Mouse (Mus musculus) cerebellum, adult 9-11 months (tissue): ENCODE results near the gene Olfr153.
"Not testable (repeated sequence)": the region's sequence is repeated elsewhere in the genome, so short reads cannot be mapped to it uniquely, and the experiment has no call there.

Experiments used
- DNase-seq: peaks from one replicate; pipeline ENCODE4 v3.0.0; 2022

The Olfr153 gene

DNA sequence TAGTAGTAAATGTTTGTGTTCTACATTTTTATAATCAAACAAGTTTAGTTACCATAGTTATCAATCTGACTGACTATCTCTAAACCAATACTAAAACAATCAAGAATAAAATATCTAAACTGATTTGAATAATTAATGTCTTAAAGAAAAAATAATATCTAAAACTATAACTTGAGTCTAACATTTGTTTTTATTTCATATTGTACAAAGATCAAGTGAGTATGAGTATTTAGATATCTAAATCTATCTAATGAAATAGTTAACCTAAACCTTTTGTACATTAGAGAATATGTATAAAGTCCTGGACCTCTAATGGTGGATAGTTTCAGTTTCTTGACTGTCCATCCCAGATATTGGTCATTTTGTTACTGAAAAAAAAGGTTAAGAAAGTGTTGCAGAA, at the start of gene Olfr153:
Gene Olfr153 (plus strand): TSS at position 301 of the 400 bp plus-strand sequence.
- DNase-seq: no peak

DNA sequence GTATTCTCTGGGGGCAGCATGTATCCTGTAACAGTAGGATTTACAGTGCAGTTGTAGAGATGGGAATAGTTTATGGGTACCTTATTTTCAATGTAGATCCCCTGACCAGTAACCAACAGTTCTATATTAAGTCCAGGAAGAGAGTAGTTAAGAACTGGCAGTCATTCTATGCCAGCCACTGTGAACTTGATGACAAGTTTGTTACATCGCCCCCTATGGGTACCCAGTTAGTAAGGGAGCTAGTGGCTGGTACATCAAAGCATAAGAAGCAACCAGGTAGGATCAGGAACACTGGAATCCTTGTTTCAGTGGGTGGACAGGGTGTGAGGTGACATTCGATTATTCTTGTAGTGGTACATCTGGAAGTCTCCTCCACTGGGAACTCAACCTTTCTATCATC, 49.3 kb upstream of the Olfr153 start:
- no peak for DNase-seq

DNA sequence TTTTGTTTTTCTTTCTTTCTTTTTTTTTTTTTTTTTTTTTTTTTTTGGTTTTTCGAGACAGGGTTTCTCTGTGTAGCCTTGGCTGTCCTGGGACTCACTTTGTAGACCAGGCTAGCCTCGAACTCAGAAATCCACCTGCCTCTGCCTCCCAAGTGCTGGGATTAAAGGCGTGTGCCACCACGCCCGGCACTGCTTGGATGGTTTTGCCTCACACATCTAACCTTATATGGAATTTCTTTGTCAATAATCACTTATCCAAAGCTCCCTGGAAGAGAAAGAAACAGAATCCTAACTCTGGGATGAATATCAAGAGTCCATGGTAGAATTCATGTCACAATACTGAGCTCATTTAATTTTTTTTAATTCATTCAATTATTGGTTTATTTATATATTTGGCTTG, 34.6 kb upstream of the Olfr153 start, which contains the start of gene Pramel7:
Gene Pramel7 (minus strand): TSS at position 101 of the 400 bp plus-strand sequence.
- not testable (repeated sequence) for DNase-seq

DNA sequence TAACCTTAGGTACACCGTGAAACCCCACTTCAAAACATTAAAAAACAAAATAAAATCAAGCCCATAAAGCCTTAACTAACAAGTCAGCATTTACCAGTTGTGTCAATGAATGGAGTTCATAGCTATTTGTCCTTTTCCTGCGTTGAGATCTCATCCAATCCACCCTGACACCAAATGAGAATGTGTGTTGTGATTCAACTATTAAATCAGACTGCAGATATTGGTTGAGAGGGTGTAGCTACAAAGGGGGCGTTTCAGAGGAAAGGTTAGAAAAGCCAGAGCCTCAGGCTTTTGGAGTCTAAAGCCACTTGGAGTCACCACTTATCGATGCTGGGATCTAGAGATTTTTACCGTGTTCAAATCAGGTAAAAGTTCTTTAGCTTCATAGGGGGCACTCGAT, 25.3 kb upstream of the Olfr153 start, which contains the start of gene Pramel6:
Gene Pramel6 (plus strand): TSS at position 301 of the 400 bp plus-strand sequence.
- no peak for DNase-seq

DNA sequence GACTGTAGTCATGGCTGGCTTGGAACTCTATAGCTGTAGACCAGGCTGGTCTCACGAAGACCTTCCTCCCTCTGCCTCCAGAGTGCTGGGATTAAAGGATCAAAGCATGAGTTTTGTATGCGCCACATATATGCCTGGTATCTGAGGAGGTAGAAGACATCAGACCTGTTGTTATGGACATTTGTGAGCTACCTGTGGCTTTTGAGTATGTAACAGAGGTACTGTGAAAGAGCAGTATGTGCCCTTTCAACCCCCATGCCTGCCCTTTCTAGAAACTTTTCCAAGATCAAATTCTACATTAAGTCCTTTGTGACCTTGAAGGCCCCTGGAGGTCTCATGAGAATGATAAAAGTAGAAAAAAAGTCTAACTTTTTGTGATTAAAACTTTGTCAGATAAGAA, 16.6 kb upstream of the Olfr153 start:
- no peak for DNase-seq

DNA sequence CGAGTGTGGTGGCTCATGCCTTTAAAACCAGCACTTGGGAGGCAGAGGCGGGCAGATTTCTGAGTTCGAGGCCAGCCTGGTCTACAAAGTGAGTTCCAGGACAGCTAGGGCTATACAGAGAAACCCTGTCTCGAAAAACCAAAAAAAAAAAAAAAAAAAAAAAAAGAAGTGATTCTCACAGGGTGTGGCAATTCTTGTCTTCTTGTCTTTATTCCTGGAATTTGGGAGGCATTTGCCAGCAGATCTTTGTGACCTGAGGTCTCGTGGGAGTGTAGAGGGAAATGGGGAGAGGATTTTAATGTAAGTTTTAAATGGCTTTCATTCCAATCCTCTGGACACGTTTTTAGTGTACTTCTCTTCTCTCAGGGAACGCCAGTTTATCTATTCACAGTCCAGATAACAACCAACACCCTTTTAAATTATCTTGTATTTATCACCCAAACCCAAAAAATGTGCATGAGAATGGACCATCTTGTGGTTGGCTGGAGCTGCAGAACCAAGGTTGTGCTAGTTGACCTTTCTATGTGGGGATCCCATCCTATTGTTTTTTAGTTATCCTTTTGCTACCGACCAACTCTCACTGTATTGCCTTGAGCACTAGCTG, 16.0 kb upstream of the Olfr153 start:
- no peak for DNase-seq

DNA sequence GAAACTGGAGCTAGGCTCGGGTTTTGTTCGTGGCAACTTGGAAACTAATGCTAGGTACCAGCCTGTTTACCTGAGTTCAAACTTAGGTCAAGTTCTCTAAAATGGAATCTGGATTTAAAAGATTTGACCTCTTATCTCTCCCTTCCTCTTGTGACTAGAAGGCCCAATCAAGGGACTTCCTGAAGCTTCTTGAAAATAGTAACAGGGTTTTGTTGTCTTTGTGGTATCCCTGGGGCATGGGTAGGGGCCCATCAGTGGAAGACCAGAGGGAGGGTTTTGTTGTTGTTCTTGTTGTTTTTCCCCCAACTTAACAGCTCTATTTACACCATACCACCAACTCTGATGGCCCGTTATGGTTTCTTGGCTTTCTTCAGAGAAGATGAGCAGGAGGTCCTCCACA, 15.0 kb upstream of the Olfr153 start:
- no peak for DNase-seq

DNA sequence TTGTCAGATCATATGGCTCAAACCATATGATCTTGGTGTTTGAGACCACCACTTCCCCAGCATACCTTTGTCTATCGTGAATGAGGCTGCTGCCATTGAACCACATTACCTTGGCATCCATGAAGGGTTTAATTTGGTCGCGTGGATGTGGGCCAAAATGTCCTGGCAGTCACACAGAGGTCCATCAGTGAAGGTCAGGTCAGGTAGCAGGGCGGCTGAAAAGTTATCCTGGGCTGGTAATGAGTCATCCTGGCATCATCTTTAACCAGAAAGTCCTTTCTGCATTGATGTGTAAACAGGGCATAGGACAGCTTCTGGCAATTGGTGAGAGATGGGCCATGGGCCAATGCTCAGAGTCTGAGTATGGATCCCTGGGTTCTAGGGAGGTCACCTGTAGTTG, 10.9 kb upstream of the Olfr153 start:
- no peak for DNase-seq

DNA sequence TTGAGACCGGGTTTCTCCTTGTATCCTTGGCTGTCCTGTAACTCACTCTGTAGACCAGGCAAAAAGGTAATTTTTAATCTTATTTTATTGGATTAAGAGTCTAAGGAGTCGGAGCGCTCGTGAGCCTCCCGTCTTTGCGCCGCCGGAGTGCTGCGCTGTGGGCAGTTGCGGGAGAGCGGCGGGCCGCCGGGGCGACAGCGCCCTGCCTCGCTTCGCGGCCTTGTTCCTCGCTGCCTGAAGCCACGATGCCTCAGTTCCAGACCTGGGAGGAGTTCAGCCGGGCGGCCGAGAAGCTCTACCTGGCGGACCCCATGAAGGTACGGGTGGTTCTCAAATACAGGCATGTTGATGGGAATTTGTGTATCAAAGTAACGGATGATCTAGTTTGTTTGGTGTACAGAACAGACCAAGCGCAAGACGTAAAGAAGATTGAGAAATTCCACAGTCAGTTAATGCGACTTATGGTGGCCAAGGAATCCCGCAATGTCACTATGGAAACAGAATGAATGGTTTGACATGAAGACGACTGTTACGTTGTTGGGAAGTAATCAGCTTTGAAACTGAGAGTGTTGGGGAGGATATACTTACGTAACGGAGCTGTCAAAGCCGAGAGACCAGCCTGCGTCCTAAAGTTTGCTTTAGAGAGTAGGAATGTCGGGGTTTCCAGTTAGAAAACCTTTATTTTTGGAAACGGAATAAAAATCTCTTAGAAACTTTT, 5.5 kb upstream of the Olfr153 start:
- DNase-seq: not testable (repeated sequence)

DNA sequence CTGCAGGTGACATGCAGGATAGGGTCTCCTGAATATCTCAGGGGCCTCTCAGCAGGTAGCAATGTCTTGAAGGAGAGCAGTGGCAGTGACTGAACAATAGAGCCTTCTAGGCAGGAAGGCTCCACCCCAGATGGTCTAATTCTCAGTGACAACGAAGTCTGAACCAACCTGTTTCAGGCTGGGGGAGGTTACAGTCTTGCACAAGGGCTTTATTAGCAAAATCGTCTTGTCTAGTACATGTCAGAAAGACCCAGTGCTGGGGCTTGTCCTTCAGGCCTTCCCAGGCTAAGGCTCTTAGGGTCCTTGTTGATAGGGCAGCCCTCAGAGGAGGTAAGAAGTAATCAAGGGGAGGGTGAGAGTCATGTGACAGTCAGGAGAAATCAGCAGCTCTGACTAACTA, 3.2 kb downstream of the Olfr153 start:
- no peak for DNase-seq

DNA sequence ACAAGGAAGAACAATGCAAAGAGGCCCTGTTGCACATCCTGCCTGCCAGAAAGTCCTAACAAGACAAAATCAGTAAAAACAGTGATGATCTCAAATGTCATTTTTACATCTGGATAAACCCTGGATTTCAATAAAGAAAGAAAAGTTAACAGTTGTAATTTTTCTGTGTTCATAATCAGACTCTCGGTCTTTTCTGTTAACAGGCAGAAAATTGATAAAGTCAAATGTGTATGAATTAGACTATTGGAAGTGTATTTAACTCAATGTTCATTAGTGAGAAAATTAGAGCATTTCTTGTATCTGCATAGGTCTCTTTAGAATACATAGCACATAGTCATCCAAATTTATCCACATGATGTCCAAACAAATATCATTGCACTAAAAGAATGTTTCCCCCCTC, 13.8 kb downstream of the Olfr153 start, which contains the start of gene Olfr1128:
Gene Olfr1128 (minus strand): TSS at position 101 of the 400 bp plus-strand sequence.
- DNase-seq: no peak

DNA sequence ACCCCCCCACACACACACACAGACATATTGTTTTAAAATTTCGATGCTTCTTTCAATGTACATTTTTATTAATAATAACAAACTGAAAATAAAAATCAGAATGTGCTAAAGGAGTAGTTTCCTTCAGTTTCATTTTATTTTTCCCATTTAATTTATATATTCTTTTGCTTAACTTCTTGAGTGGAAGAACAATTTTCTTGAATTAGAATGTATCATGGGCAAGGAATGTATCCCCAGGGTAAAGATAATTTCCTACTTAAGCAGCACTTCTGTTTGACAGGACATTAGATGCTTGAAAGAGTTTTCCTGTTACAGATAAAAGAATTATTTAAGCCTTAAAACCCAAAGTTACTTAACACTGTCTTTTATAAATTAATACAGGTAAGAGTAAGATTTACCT, 42.0 kb downstream of the Olfr153 start, which contains the start of gene Olfr1129:
Gene Olfr1129 (plus strand): TSS at position 301 of the 400 bp plus-strand sequence.
- DNase-seq: not testable (repeated sequence)
